Mouse (Mus musculus) G1E (cell line): Measurements from ENCODE around the gene Dll1. TPM values are rescaled to one million over a fixed set of nuclear protein-coding genes. Genes with fewer than 3 reads are reported as not detected.

Experiments used
- ATAC-seq: 2 replicates; pipeline ENCODE4 v1.8.0; 2016; ENCODE audit warnings: mild to moderate bottlenecking; ENCODE audit not compliant: insufficient number of reproducible peaks, poor library complexity, low FRiP score, severe bottlenecking; ENCODE audit errors: extremely low read depth
- DNase-seq: peaks from one replicate; pipeline ENCODE4 v3.0.0; 2012; ENCODE audit warnings: low spot score
- H3K27me3 ChIP-seq: 2 replicates; pipeline ENCODE4 v1.6.1; 2012; ENCODE audit warnings: mild to moderate bottlenecking, low read length, inconsistent platforms; ENCODE audit not compliant: insufficient read depth
- H3K36me3 ChIP-seq: replicated peaks from 2 replicates; pipeline ENCODE3; 2012; ENCODE audit warnings: mild to moderate bottlenecking, inconsistent platforms
- H3K4me1 ChIP-seq: 2 replicates; pipeline ENCODE4 v1.6.1; 2012; ENCODE audit warnings: low read depth, low read length, inconsistent platforms, mixed read lengths; ENCODE audit not compliant: insufficient read depth
- H3K4me3 ChIP-seq: 2 replicates; pipeline ENCODE4 v1.5.1; 2012; ENCODE audit warnings: low read depth, mild to moderate bottlenecking, inconsistent platforms, low read length, moderate library complexity, mixed read lengths
- H3K9me3 ChIP-seq: replicated peaks from 2 replicates; pipeline ENCODE4 v1.6.1; 2012; ENCODE audit warnings: inconsistent platforms
- CTCF ChIP-seq: IDR thresholded peaks from 2 replicates; pipeline ENCODE4 v1.5.1; 2012; ENCODE audit warnings: low read depth, low read length, inconsistent platforms, mixed read lengths
- GATA1 ChIP-seq: IDR thresholded peaks from 2 replicates; pipeline ENCODE4 v1.6.1; 2012; ENCODE audit warnings: borderline replicate concordance, low read length, inconsistent platforms, mixed read lengths
- GATA2 ChIP-seq: IDR thresholded peaks from 2 replicates; pipeline ENCODE4 v1.6.1; 2012; ENCODE audit warnings: low read depth, low read length, inconsistent platforms, borderline replicate concordance
- POLR2AphosphoS5 ChIP-seq: IDR thresholded peaks from 2 replicates; pipeline ENCODE4 v1.6.1; 2012; ENCODE audit warnings: low read depth, low read length, inconsistent platforms; ENCODE audit not compliant: insufficient replicate concordance
- TAL1 ChIP-seq: conservative IDR thresholded peaks from 2 replicates; pipeline ENCODE4 v1.6.1; 2012; ENCODE audit warnings: low read depth, low read length, inconsistent platforms, mixed read lengths
- polyA plus RNA-seq: library from polyadenylated mRNA; stranded (reverse); fragments of >175 nt; gene quantifications from 2 replicates; pipeline ENCODE4 v1.2.3, GENCODE M21; 2012
- total RNA-seq, 2 experiments: library from RNA; stranded (forward) in 1 of 2; stranded (reverse) in 1 of 2; fragments of 200-1000 nt in 1 of 2; fragments of >200 nt in 1 of 2; fragmentation: Nextera tagmentation in 1 of 2; gene quantifications; 2 replicates each; pipeline ENCODE4 v1.2.3; 2014 to 2017

Dll1 gene
- total and polyA plus RNA-seq, 3 experiments = not detected

GRCm38 (mm10) chr17:15380641-15381051 is 4.0 kb upstream of the Dll1 start:
- no peaks in the 10 kb centered on the region for H3K9me3 ChIP-seq
- H3K4me3 ChIP-seq = no peak overlapping the region
- H3K4me1 ChIP-seq = peaks cover 6% of the 10 kb centered on the region
- no peaks in the 10 kb centered on the region for H3K36me3 ChIP-seq
- H3K27me3 ChIP-seq = peaks cover 41% of the 10 kb centered on the region
- DNase-seq (no peak), ATAC-seq (no peak)
- no peak for TF ChIP-seq POLR2AphosphoS5
- no peak for TF ChIP-seq TAL1
- no peak for TF ChIP-seq CTCF
- no peak for TF ChIP-seq GATA2
- TF ChIP-seq GATA1 = no peak

- Histone ChIP-seq H3K27me3 (peaks cover 48% of the 10 kb centered on the region), H3K4me1 (peaks cover 13% of the 10 kb centered on the region), H3K36me3 (no peaks in the 10 kb centered on the region), H3K4me3 (no peak overlapping the region), H3K9me3 (no peaks in the 10 kb centered on the region)
- no peak for TF ChIP-seq GATA2
- TF ChIP-seq TAL1 = no peak
- no peak for TF ChIP-seq GATA1
- TF ChIP-seq POLR2AphosphoS5 = no peak
- no peak for TF ChIP-seq CTCF
- ATAC-seq = no peak
- no peak for DNase-seq
Measured at GRCm38 (mm10) chr17:15379741-15380526, 3.3 kb upstream of the Dll1 start.

GRCm38 (mm10) chr17:15378413-15379109 is 1.9 kb upstream of the Dll1 start:
- no peaks in the 10 kb centered on the region for H3K36me3 ChIP-seq
- no peaks in the 10 kb centered on the region for H3K9me3 ChIP-seq
- peaks cover 13% of the 10 kb centered on the region for H3K4me1 ChIP-seq
- TF ChIP-seq TAL1 = no peak
- TF ChIP-seq GATA1 = no peak
- no peak for TF ChIP-seq CTCF
- no peak for TF ChIP-seq GATA2
- TF ChIP-seq POLR2AphosphoS5 = no peak
- peaks cover 53% of the 10 kb centered on the region for H3K27me3 ChIP-seq
- no peak for DNase-seq
- no peak overlapping the region for H3K4me3 ChIP-seq
- no peak for ATAC-seq

- Histone ChIP-seq H3K9me3 (no peaks in the 10 kb centered on the region), H3K4me1 (peaks cover 13% of the 10 kb centered on the region), H3K36me3 (no peaks in the 10 kb centered on the region), H3K27me3 (peaks cover 57% of the 10 kb centered on the region), H3K4me3 (no peak overlapping the region)
- ATAC-seq (no peak), DNase-seq (no peak)
- no peak for TF ChIP-seq POLR2AphosphoS5
- TF ChIP-seq TAL1 = no peak
- no peak for TF ChIP-seq CTCF
- no peak for TF ChIP-seq GATA1
- no peak for TF ChIP-seq GATA2
Measured at GRCm38 (mm10) chr17:15377901-15378300, 1.2 kb upstream of the Dll1 start.

GRCm38 (mm10) chr17:15375701-15376493 is 775 bp downstream of the Dll1 start:
- no peak for DNase-seq
- no peaks in the 10 kb centered on the region for H3K36me3 ChIP-seq
- H3K9me3 ChIP-seq = no peaks in the 10 kb centered on the region
- peaks cover 13% of the 10 kb centered on the region for H3K4me1 ChIP-seq
- peaks cover 49% of the 10 kb centered on the region for H3K27me3 ChIP-seq
- ATAC-seq = no peak
- peak overlapping the region; percentile 54; the same call in 1 of the 2 replicates for H3K4me3 ChIP-seq
- TF ChIP-seq GATA2 (no peak), GATA1 (no peak), CTCF (no peak), POLR2AphosphoS5 (no peak), TAL1 (no peak)

- ATAC-seq = no peak
Measured at GRCm38 (mm10) chr17:15375224-15375623, 1.4 kb downstream of the Dll1 start.

More at GRCm38 (mm10) chr17:15375224-15375623, 1.4 kb downstream of the Dll1 start:
- Histone ChIP-seq H3K36me3 (no peaks in the 10 kb centered on the region), H3K9me3 (no peaks in the 10 kb centered on the region), H3K4me1 (peaks cover 13% of the 10 kb centered on the region), H3K27me3 (peaks cover 48% of the 10 kb centered on the region), H3K4me3 (peak overlapping the region; percentile 54; the same call in 1 of the 2 replicates)
- no peak for TF ChIP-seq GATA2
- TF ChIP-seq CTCF = no peak
- TF ChIP-seq GATA1 = no peak
- no peak for DNase-seq
